Mouse (Mus musculus) neutrophil, adult 59 days (primary cell): Measurements from ENCODE around the gene Pin1rt1. TPM values are rescaled to one million over a fixed set of nuclear protein-coding genes. Genes with fewer than 3 reads are reported as not detected.

ENCODE experiments used
- total RNA-seq, 2 experiments: library from RNA; stranded (reverse); gene quantifications; 1 replicate in 1 of 2; 2 replicates in 1 of 2; pipeline ENCODE4 v1.2.4; 2023

Pin1rt1 gene
- not detected for total RNA-seq

DNA sequence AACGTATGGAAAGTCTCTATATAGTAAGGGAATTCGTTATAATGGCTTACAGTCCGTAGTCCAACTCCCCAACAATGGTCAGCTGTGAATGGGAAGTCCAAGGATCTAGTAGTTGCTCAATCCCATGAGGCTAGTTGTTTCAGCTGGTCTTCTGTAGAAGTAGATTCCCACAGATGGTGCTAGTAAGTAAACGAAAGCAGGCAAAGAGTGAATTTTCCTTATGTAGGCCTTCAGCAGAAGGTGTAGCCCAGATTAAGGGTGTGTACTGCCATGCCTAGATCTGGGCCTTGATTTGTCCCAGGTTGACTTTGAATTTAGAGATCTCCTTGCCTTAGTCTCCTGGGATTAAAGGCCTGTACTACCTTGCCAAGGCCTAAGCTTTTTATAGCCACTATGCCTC, at the start of gene Pin1rt1:
Gene Pin1rt1 (minus strand): TSS at position 101 of the 400 bp plus-strand sequence.

DNA sequence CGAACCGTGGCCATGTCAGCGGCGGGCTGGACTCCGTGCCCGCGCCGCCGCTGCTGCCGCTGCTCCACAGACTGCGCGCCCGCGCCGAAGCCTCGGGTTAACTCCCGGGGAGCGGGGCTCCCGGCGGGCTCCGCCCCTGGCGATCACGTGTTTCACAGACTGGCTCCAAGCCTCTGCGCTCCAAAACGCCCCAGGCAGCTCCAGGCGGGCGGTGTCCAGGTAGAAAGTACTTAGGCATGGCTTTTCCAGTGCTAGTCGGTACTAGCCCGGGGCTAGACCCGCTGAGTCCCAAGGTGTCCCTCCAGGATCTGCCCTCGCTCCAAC, 26.5 kb upstream of the Pin1rt1 start, which contains the start of gene Depdc7:
Gene Depdc7 (minus strand): TSS at position 138 of the 324 bp plus-strand sequence.

DNA sequence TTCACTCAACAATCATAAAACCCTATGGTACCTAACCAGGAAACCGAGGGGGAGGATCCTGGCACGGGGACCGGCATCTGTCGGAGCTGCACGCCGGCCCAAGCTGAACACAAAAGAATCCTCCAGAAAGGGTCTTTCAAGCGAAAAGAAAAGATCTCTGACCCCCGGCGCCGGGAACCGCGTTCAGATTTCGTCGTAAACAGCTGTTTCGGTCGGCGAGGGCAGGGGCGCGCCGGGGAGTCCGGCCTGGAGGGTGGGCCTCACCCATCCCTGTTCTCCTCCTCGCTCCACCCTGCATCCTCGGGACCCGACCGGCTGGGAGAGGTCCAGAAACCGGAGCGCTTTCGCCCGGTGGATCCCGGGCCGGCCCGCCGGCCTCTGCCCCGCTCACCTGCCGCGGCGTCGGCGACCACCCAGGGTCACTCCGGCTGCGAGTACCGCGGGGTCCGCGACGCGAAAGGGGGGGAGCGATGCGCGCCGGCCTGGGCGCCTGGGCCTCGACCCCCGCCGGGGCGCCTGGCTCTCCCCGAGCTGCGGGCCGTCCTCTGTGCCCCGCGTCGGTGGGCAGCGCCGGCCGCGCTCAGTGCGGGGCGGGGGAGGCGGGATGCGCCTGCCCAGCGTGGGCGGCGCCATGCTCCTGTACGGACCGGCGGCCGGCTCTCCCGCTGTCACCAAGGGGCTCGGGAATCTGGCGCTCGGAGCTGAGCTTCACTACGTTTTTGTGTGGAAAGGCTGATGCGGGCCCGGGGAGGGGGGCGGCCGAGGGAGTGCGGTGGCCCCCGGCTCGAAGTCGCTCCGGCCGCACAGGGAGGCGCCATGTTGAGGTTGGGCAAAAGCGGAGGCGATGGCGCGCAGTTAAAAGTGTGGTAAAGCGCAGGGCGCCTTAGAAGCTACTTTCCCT, 4.3 kb downstream of the Pin1rt1 start, which contains the start of gene Tcp11l1:
Gene Tcp11l1 (minus strand): TSS at position 585 of the 901 bp plus-strand sequence.

Other genes with a start within 250 kb of the Pin1rt1 start
- 10 to 100 TPM; 36.5 to 37.6 TPM for gene Hipk3, start 221.9 kb downstream of the Pin1rt1 start, total RNA-seq
- 10 to 100 TPM; 31.0 to 31.2 TPM for gene Cstf3, start 125.9 kb downstream of the Pin1rt1 start, total RNA-seq
- gene Tcp11l1, start 4.2 kb downstream of the Pin1rt1 start, total RNA-seq = 1 to 10 TPM; 4.1 to 4.2 TPM
- gene Depdc7, start 26.5 kb upstream of the Pin1rt1 start, total RNA-seq = 1 to 10 TPM; 5.1 to 5.2 TPM
- gene Qser1, start 100.4 kb upstream of the Pin1rt1 start, total RNA-seq = 1 to 10 TPM; 6.6 to 8.4 TPM
- under 1 TPM; 0.24 TPM for gene Prrg4, start 133.5 kb upstream of the Pin1rt1 start, total RNA-seq
- not detected for gene Ccdc73, start 151.4 kb upstream of the Pin1rt1 start, total RNA-seq